Mouse (Mus musculus) C2C12 (cell line): ENCODE results near the gene Klf12.

ENCODE experiments used
- CEBPB ChIP-seq: IDR thresholded peaks from one replicate; pipeline ENCODE4 v1.6.1; 2011; ENCODE audit warnings: low read depth, mild to moderate bottlenecking, control low read depth, moderate library complexity
- CTCF ChIP-seq: IDR thresholded peaks from one replicate; pipeline ENCODE4 v1.5.1; 2011; ENCODE audit not compliant: control insufficient read depth, insufficient read depth, insufficient read length
- FOSL1 ChIP-seq: IDR thresholded peaks from one replicate; pipeline ENCODE4 v1.8.0; 2011; ENCODE audit warnings: mild to moderate bottlenecking, low read length; ENCODE audit not compliant: poor library complexity, insufficient read depth, severe bottlenecking
- MYOD1 ChIP-seq: IDR thresholded peaks from one replicate; pipeline ENCODE4 v1.6.1; 2011; ENCODE audit warnings: low read depth; ENCODE audit not compliant: control insufficient read depth, insufficient read length
- MYOG ChIP-seq: IDR thresholded peaks from one replicate; pipeline ENCODE4 v1.6.1; 2011; ENCODE audit not compliant: control insufficient read depth, insufficient read length; ENCODE audit errors: extremely low read depth
- USF1 ChIP-seq: IDR thresholded peaks from one replicate; pipeline ENCODE4 v1.6.1; 2011; ENCODE audit warnings: low read depth, mild to moderate bottlenecking, control low read depth, moderate library complexity

- TF ChIP-seq CTCF, result no peak
- TF ChIP-seq MYOG, result no peak
- no peak for TF ChIP-seq CEBPB
- no peak for TF ChIP-seq USF1
- TF ChIP-seq MYOD1, result no peak
- TF ChIP-seq FOSL1, result no peak
Measured at GRCm38 (mm10) chr14:99933456-99933855, 351.0 kb downstream of the Klf12 start.
